Mouse (Mus musculus) neural tube, embryonic 15.5 days (tissue): ENCODE data around the gene Cenpo. TPM values are rescaled to one million over a fixed set of nuclear protein-coding genes. Genes with fewer than 3 reads are reported as not detected.

Experiments used
- ATAC-seq: fragments of 200-750 bp; cut with Nextera tagmentation; 2 replicates; pipeline ENCODE4 v1.8.0; 2017; ENCODE audit warnings: mild to moderate bottlenecking, moderate TSS enrichment, moderate library complexity; ENCODE audit not compliant: low FRiP score
- H3K27ac ChIP-seq: fragments of 300-500 bp; sonication (generic); replicated peaks from 2 replicates; pipeline ENCODE4 v1.5.1; 2015; ENCODE audit warnings: mild to moderate bottlenecking, inconsistent platforms
- H3K27me3 ChIP-seq: fragments of 300-500 bp; sonication (generic); replicated peaks from 2 replicates; pipeline ENCODE4 v1.6.1; 2015; ENCODE audit warnings: inconsistent platforms
- H3K36me3 ChIP-seq: fragments of 300-500 bp; sonication (generic); 2 replicates; pipeline ENCODE4 v1.6.1; 2015; ENCODE audit warnings: inconsistent platforms
- H3K4me1 ChIP-seq: fragments of 300-500 bp; sonication (generic); 2 replicates; pipeline ENCODE4 v1.6.1; 2015; ENCODE audit warnings: inconsistent platforms
- H3K4me2 ChIP-seq: fragments of 300-500 bp; sonication (generic); 2 replicates; pipeline ENCODE4 v1.6.1; 2015; ENCODE audit warnings: inconsistent platforms, mild to moderate bottlenecking, moderate library complexity
- H3K4me3 ChIP-seq: fragments of 300-500 bp; sonication (generic); replicated peaks from 2 replicates; pipeline ENCODE4 v1.5.1; 2015; ENCODE audit warnings: mild to moderate bottlenecking, inconsistent platforms
- H3K9ac ChIP-seq: fragments of 300-500 bp; sonication (generic); replicated peaks from 2 replicates; pipeline ENCODE4 v1.6.1; 2015; ENCODE audit warnings: mild to moderate bottlenecking, inconsistent platforms
- H3K9me3 ChIP-seq: fragments of 300-500 bp; sonication (generic); replicated peaks from 2 replicates; pipeline ENCODE4 v1.6.1; 2016; ENCODE audit warnings: inconsistent platforms
- WGBS: fragments of 180-500 bp; shearing (Covaris S2); methylation state at CpG from one replicate; pipeline ENCODE4 v1.1.7; 2015; ENCODE audit warnings: mixed read lengths; 5-methylcytosine and 5-hydroxymethylcytosine counted together
- polyA plus RNA-seq: library from polyadenylated mRNA; unstranded; fragments of >200 nt; fragmentation: Nextera tagmentation; extraction: Ambion mirVana; gene quantifications from 2 replicates; pipeline ENCODE4 v1.2.1, GENCODE M21; 2015

Gene Cenpo
- polyA plus RNA-seq, 1 experiment from 2014 or later, result 8.5 TPM

- H3K27me3 ChIP-seq, result no peaks in the 10 kb centered on the region
- H3K4me2 ChIP-seq, result no peak overlapping the region
- no peak overlapping the region for H3K4me3 ChIP-seq
- H3K9me3 ChIP-seq, result no peaks in the 10 kb centered on the region
- no peak overlapping the region for H3K27ac ChIP-seq
- no peak for ATAC-seq
- H3K9ac ChIP-seq, result no peak overlapping the region
- WGBS, result 61% methylated on average over 10 of the region's 10 CpGs
- H3K4me1 ChIP-seq, result peaks cover 6% of the 10 kb centered on the region
- peaks cover 4% of the 10 kb centered on the region for H3K36me3 ChIP-seq
Observed at GRCm38 (mm10) chr12:4193025-4193740, 40.9 kb downstream of the Cenpo start.

GRCm38 (mm10) chr12:4192514-4192913 lies 41.6 kb downstream of the Cenpo start:
- WGBS, result 64% methylated on average over 6 of the region's 6 CpGs

GRCm38 (mm10) chr12:4189060-4189447 lies 45.0 kb downstream of the Cenpo start:
- ATAC-seq, result no peak
- peaks cover 8% of the 10 kb centered on the region for H3K4me1 ChIP-seq
- H3K4me2 ChIP-seq, result no peak overlapping the region
- H3K27ac ChIP-seq, result no peak overlapping the region
- WGBS, result 40% methylated on average over 5 of the region's 5 CpGs
- H3K9ac ChIP-seq, result no peak overlapping the region
- H3K36me3 ChIP-seq, result no peaks in the 10 kb centered on the region; the same call in 1 of the 2 replicates
- no peaks in the 10 kb centered on the region for H3K9me3 ChIP-seq
- H3K4me3 ChIP-seq, result no peak overlapping the region
- no peaks in the 10 kb centered on the region for H3K27me3 ChIP-seq

More at GRCm38 (mm10) chr12:4192514-4192913, 41.6 kb downstream of the Cenpo start:
- peaks cover 8% of the 10 kb centered on the region for H3K4me1 ChIP-seq
- ATAC-seq, result no peak
- no peak overlapping the region for H3K9ac ChIP-seq
- no peaks in the 10 kb centered on the region for H3K27me3 ChIP-seq
- no peaks in the 10 kb centered on the region; the same call in 1 of the 2 replicates for H3K36me3 ChIP-seq
- no peak overlapping the region for H3K27ac ChIP-seq
- no peak overlapping the region for H3K4me3 ChIP-seq
- no peaks in the 10 kb centered on the region for H3K9me3 ChIP-seq
- H3K4me2 ChIP-seq, result no peak overlapping the region

GRCm38 (mm10) chr12:4188171-4189059 lies 45.7 kb downstream of the Cenpo start:
- H3K9me3 ChIP-seq, result no peaks in the 10 kb centered on the region
- H3K27me3 ChIP-seq, result no peaks in the 10 kb centered on the region
- H3K4me1 ChIP-seq, result peaks cover 8% of the 10 kb centered on the region
- H3K4me3 ChIP-seq, result no peak overlapping the region
- no peaks in the 10 kb centered on the region; the same call in 1 of the 2 replicates for H3K36me3 ChIP-seq
- ATAC-seq, result peak; percentile 82
- no peak overlapping the region for H3K4me2 ChIP-seq
- no peak overlapping the region; the same call in 1 of the 2 replicates for H3K27ac ChIP-seq
- WGBS, result 35% methylated on average over 14 of the region's 14 CpGs
- H3K9ac ChIP-seq, result no peak overlapping the region

DNA sequence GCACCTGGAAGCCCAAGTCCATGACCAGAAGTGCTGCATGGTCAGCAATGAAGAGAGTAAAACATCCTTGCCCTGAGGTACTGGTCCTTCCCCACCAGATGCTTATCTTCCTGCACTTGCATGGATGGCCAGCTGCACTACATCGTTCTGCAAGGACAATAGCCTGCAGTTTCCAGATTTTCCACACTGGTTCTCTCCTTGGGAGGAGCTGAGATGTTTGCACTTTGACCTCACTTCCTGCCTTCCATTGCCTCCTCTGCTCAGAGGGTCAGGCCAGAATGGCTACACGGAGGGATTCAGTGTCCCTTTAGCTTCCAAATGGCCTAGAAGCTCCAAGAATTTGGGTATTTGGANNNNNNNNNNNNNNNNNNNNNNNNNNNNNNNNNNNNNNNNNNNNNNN lies 49.4 kb downstream of the Cenpo start:
- no peak overlapping the region for H3K4me2 ChIP-seq
- no peak overlapping the region for H3K9ac ChIP-seq
- no peak overlapping the region for H3K27ac ChIP-seq
- 70% methylated on average over 2 of the region's 2 CpGs for WGBS
- 0 out of 2 replicates have a peak, but pooled peaks cover 4% of the 10 kb centered on the region for H3K4me1 ChIP-seq
- no peaks in the 10 kb centered on the region for H3K36me3 ChIP-seq
- no peaks in the 10 kb centered on the region for H3K27me3 ChIP-seq
- ATAC-seq, result no peak
- H3K9me3 ChIP-seq, result no peaks in the 10 kb centered on the region
- H3K4me3 ChIP-seq, result no peak overlapping the region

- WGBS, result 56% methylated on average over 3 of the region's 3 CpGs
- Histone ChIP-seq H3K27me3 (no peaks in the 10 kb centered on the region), H3K4me2 (no peak overlapping the region), H3K36me3 (no peaks in the 10 kb centered on the region), H3K4me1 (peaks cover 4% of the 10 kb centered on the region; the same call in 1 of the 2 replicates), H3K27ac (no peak overlapping the region), H3K9me3 (no peaks in the 10 kb centered on the region), H3K4me3 (no peak overlapping the region), H3K9ac (no peak overlapping the region)
- no peak for ATAC-seq
Observed at GRCm38 (mm10) chr12:4180507-4180906, 53.6 kb downstream of the Cenpo start.

- H3K27me3 ChIP-seq, result no peaks in the 10 kb centered on the region
- peaks cover 4% of the 10 kb centered on the region; the same call in 1 of the 2 replicates for H3K4me1 ChIP-seq
- no peaks in the 10 kb centered on the region for H3K36me3 ChIP-seq
- H3K9ac ChIP-seq, result no peak overlapping the region
- H3K9me3 ChIP-seq, result no peaks in the 10 kb centered on the region
- H3K27ac ChIP-seq, result no peak overlapping the region
- no peak overlapping the region for H3K4me3 ChIP-seq
- no peak overlapping the region for H3K4me2 ChIP-seq
- ATAC-seq, result no peak
- 83% methylated on average over 6 of the region's 6 CpGs for WGBS
Observed at GRCm38 (mm10) chr12:4179671-4180233, 54.3 kb downstream of the Cenpo start.

DNA sequence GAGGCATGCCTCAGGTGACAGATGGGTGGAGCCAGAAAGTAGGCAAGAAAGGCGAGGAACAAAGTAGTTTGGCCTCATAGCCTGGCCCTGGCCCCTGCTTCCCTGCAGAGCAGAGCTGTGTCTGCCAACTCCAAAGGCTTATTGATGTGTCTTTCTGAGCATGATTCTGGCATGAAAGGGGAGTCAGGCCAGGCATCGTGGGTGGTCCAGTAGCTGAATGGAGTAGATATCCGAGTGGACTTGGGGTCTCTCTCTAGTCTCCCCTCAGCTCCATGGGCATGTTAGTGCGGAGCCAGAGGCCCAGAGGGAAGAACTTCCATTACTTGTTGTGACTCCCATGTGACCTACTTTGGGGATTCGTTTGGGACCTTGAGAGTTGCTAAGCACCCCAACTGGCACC lies 55.3 kb downstream of the Cenpo start:
- 33% methylated on average over 5 of the region's 5 CpGs for WGBS
- H3K27me3 ChIP-seq, result no peaks in the 10 kb centered on the region

DNA sequence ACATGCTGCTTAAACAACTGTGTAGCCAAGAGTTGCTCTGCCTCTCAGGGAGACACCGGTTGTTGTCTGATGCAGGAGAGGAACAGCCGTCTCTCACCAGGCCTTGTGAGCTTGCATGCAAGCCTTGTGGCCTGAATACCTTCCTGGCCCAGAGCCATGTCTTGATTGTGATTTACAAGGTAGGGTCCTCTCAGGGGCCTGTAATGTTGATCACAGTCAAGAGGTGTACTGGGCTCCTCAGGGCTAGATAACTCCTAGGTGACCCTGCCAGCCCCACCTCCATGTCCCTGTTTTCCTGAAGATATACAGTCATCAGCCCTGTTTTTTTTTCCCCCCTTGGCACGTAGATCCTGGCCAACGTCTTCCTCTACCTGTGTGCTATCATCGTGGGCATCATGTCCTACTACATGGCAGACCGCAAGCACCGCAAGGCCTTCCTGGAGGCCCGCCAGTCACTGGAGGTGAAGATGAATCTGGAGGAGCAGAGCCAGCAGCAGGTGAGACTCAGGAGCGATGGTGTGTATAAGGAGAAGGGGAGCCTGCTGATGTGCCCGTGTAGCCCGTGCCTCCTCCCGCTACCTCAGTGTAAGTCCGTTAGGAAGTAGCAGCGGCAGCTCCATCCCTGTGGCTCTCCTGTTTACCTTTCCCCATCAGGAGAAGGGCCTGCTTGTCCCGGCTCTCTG lies 60.8 kb downstream of the Cenpo start:
- no peaks in the 10 kb centered on the region for H3K9me3 ChIP-seq
- H3K27ac ChIP-seq, result no peak overlapping the region
- no peak for ATAC-seq
- H3K36me3 ChIP-seq, result no peaks in the 10 kb centered on the region
- 0 out of 2 replicates have a peak, but pooled peaks cover 5% of the 10 kb centered on the region for H3K4me1 ChIP-seq
- no peak overlapping the region for H3K4me2 ChIP-seq
- H3K9ac ChIP-seq, result no peak overlapping the region
- 90% methylated on average over 15 of the region's 15 CpGs for WGBS
- no peak overlapping the region for H3K4me3 ChIP-seq
- H3K27me3 ChIP-seq, result no peaks in the 10 kb centered on the region

More for the DNA sequence above, 55.3 kb downstream of the Cenpo start:
- no peak overlapping the region for H3K9ac ChIP-seq
- H3K4me2 ChIP-seq, result no peak overlapping the region
- H3K36me3 ChIP-seq, result no peaks in the 10 kb centered on the region
- H3K4me1 ChIP-seq, result peaks cover 4% of the 10 kb centered on the region; the same call in 1 of the 2 replicates
- no peaks in the 10 kb centered on the region for H3K9me3 ChIP-seq
- ATAC-seq, result no peak
- H3K27ac ChIP-seq, result no peak overlapping the region
- no peak overlapping the region for H3K4me3 ChIP-seq

DNA sequence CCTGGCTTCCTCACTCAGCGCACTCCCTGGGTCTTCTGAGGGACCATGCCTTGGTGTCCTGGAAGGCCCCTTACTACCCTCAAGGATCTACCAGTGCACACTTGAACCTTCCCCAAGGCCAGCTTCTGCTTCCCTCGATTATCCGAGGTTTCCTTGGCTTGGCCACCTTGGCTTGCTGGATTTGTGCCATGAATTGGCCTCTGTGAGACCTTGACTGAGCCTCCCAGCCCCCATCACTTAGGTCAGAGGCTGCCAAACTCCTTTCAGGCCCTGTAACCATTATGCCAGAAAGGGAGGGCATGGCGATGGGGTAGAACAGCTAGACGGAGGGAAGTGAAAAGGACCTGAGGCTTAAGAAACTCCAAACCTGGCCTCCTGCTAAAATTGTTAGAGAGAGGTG lies 64.5 kb downstream of the Cenpo start:
- H3K4me1 ChIP-seq, result 0 out of 2 replicates have a peak, but pooled peaks cover 5% of the 10 kb centered on the region
- ATAC-seq, result no peak
- H3K4me2 ChIP-seq, result no peak overlapping the region
- H3K27me3 ChIP-seq, result no peaks in the 10 kb centered on the region
- no peaks in the 10 kb centered on the region for H3K9me3 ChIP-seq
- 78% methylated on average over 5 of the region's 5 CpGs for WGBS
- no peak overlapping the region for H3K4me3 ChIP-seq
- H3K27ac ChIP-seq, result no peak overlapping the region
- no peak overlapping the region for H3K9ac ChIP-seq
- no peaks in the 10 kb centered on the region for H3K36me3 ChIP-seq

- 96% methylated on average over 1 of the region's 1 CpGs for WGBS
Observed at GRCm38 (mm10) chr12:4169058-4169457, 65.0 kb downstream of the Cenpo start.

More at GRCm38 (mm10) chr12:4169058-4169457, 65.0 kb downstream of the Cenpo start:
- H3K4me3 ChIP-seq, result no peak overlapping the region
- H3K4me2 ChIP-seq, result no peak overlapping the region
- no peak overlapping the region for H3K27ac ChIP-seq
- H3K4me1 ChIP-seq, result 0 out of 2 replicates have a peak, but pooled peaks cover 5% of the 10 kb centered on the region
- no peak overlapping the region for H3K9ac ChIP-seq
- H3K27me3 ChIP-seq, result no peaks in the 10 kb centered on the region
- H3K9me3 ChIP-seq, result no peaks in the 10 kb centered on the region
- H3K36me3 ChIP-seq, result no peaks in the 10 kb centered on the region
- no peak for ATAC-seq
